Mouse (Mus musculus) stomach, adult 2 months (tissue): Measurements from ENCODE around the gene Swap70. TPM values are rescaled to one million over a fixed set of nuclear protein-coding genes. Genes with fewer than 3 reads are reported as not detected.

ENCODE experiments used
- polyA plus RNA-seq: library from polyadenylated mRNA; depleted of rRNA; stranded (reverse); fragments of >200 nt; gene quantifications from 2 replicates; pipeline ENCODE4 v1.2.3, GENCODE M21; 2012; rRNA removed

Gene Swap70
- 5.0 and 5.2 TPM in 2 replicates for polyA plus RNA-seq

GRCm38 (mm10) chr7:110221586-110222481, at the start of gene Swap70:
Gene Swap70 (plus strand): TSS chr7:110221711.

Other genes with a start within 250 kb of the Swap70 start
- gene Tmem41b, start 234.8 kb upstream of the Swap70 start, polyA plus RNA-seq: 8.4 and 10.5 TPM in 2 replicates
- 10.1 and 11.2 TPM in 2 replicates for gene Ipo7, start 203.4 kb upstream of the Swap70 start, polyA plus RNA-seq
- 4.0 and 4.2 TPM in 2 replicates for gene Zfp143, start 160.5 kb upstream of the Swap70 start, polyA plus RNA-seq
- 3.5 and 4.1 TPM in 2 replicates for gene Wee1, start 99.7 kb upstream of the Swap70 start, polyA plus RNA-seq